Mouse (Mus musculus) retina, adult 2 months (tissue): ENCODE measurements around the gene Foxj3.
"Not testable (repeated sequence)": the region's sequence is repeated elsewhere in the genome, so short reads cannot be mapped to it uniquely, and the experiment has no call there.

Experiments used
- DNase-seq: peaks from one replicate; pipeline ENCODE4 v3.0.0-alpha.2; 2012; ENCODE audit warnings: low read depth, low spot score

The Foxj3 gene

GRCm38 (mm10) chr4:119536615-119537014, at the start of gene Foxj3:
TSS of gene Foxj3 (plus strand) at chr4:119537004.
- DNase-seq = not testable (repeated sequence)

GRCm38 (mm10) chr4:119489666-119490065, 47.1 kb upstream of the Foxj3 start:
- DNase-seq = no peak

- DNase-seq = no peak
Measured at GRCm38 (mm10) chr4:119490806-119491205, 46.0 kb upstream of the Foxj3 start.

GRCm38 (mm10) chr4:119492291-119492932, 44.4 kb upstream of the Foxj3 start, which contains the start of gene Rimkla:
TSS of gene Rimkla (minus strand) at chr4:119492628.
- no peak for DNase-seq

- no peak for DNase-seq
Measured at GRCm38 (mm10) chr4:119492933-119493327, 43.9 kb upstream of the Foxj3 start.

- no peak for DNase-seq
Measured at GRCm38 (mm10) chr4:119498319-119498848, 38.4 kb upstream of the Foxj3 start.

- no peak for DNase-seq
Measured at GRCm38 (mm10) chr4:119511591-119511990, 25.2 kb upstream of the Foxj3 start.

- no peak for DNase-seq
Measured at GRCm38 (mm10) chr4:119512731-119513141, 24.1 kb upstream of the Foxj3 start.

- DNase-seq = no peak
Measured at GRCm38 (mm10) chr4:119523575-119523974, 13.2 kb upstream of the Foxj3 start.

GRCm38 (mm10) chr4:119524010-119524409, 12.8 kb upstream of the Foxj3 start:
- no peak for DNase-seq

GRCm38 (mm10) chr4:119524466-119524865, 12.3 kb upstream of the Foxj3 start:
- no peak for DNase-seq

GRCm38 (mm10) chr4:119526329-119526845, 10.4 kb upstream of the Foxj3 start:
- DNase-seq = no peak

GRCm38 (mm10) chr4:119531813-119532212, 5.0 kb upstream of the Foxj3 start:
- DNase-seq = no peak

- no peak for DNase-seq
Measured at GRCm38 (mm10) chr4:119535103-119535502, 1.7 kb upstream of the Foxj3 start.

GRCm38 (mm10) chr4:119537436-119537835, 632 bp downstream of the Foxj3 start:
- DNase-seq = no peak

GRCm38 (mm10) chr4:119539031-119539824, 2.4 kb downstream of the Foxj3 start, which contains the start of gene Frg2f1:
TSS of gene Frg2f1 (minus strand) at chr4:119539529.
- DNase-seq = peak; percentile 89

- DNase-seq = no peak
Measured at GRCm38 (mm10) chr4:119539836-119540532, 3.2 kb downstream of the Foxj3 start.

- no peak for DNase-seq
Measured at GRCm38 (mm10) chr4:119540533-119540890, 3.7 kb downstream of the Foxj3 start.

- DNase-seq = no peak
Measured at GRCm38 (mm10) chr4:119550864-119551263, 14.1 kb downstream of the Foxj3 start.

GRCm38 (mm10) chr4:119555466-119555865, 18.7 kb downstream of the Foxj3 start:
- no peak for DNase-seq

- DNase-seq = no peak
Measured at GRCm38 (mm10) chr4:119563136-119563535, 26.3 kb downstream of the Foxj3 start.

- no peak for DNase-seq
Measured at GRCm38 (mm10) chr4:119566322-119566835, 29.6 kb downstream of the Foxj3 start.
